Mouse (Mus musculus): Measurements from ENCODE around the gene Gm21750.
"Not testable (repeated sequence)": the region's sequence is repeated elsewhere in the genome, so short reads cannot be mapped to it uniquely, and the experiment has no call there.

The Gm21750 gene

GRCm38 (mm10) chr14:73660925-73661324 is at the start of gene Gm21750:
TSS of gene Gm21750 (plus strand) at chr14:73661225.
- not testable (repeated sequence) for DNase-seq

- not testable (repeated sequence) for DNase-seq
These were observed 46.1 kb upstream of the Gm21750 start for GRCm38 (mm10) chr14:73614961-73615360.

GRCm38 (mm10) chr14:73620880-73621279 is 40.1 kb upstream of the Gm21750 start:
- DNase-seq: no peak

- DNase-seq: no peak
These were observed 38.0 kb upstream of the Gm21750 start for GRCm38 (mm10) chr14:73622988-73623387.

- no peak for DNase-seq
These were observed 35.6 kb upstream of the Gm21750 start for GRCm38 (mm10) chr14:73625469-73625868.

- no peak for DNase-seq
These were observed 29.5 kb upstream of the Gm21750 start for GRCm38 (mm10) chr14:73631511-73631910.

GRCm38 (mm10) chr14:73632648-73633263 is 28.3 kb upstream of the Gm21750 start:
- peak; percentile 58 to 60 for DNase-seq

- DNase-seq: no peak
These were observed 26.7 kb upstream of the Gm21750 start for GRCm38 (mm10) chr14:73634356-73634755.

- no peak for DNase-seq
These were observed 23.6 kb upstream of the Gm21750 start for GRCm38 (mm10) chr14:73637460-73637859.

- no peak for DNase-seq
These were observed 10.8 kb upstream of the Gm21750 start for GRCm38 (mm10) chr14:73650179-73650578.

- no peak for DNase-seq
These were observed 9.1 kb downstream of the Gm21750 start for GRCm38 (mm10) chr14:73670091-73670490.

- no peak for DNase-seq
These were observed 26.7 kb downstream of the Gm21750 start for GRCm38 (mm10) chr14:73687726-73688125.

- no peak for DNase-seq
These were observed 27.4 kb downstream of the Gm21750 start for GRCm38 (mm10) chr14:73688427-73688826.

GRCm38 (mm10) chr14:73700256-73700655 is 39.2 kb downstream of the Gm21750 start:
- DNase-seq: no peak

- DNase-seq: no peak
These were observed 48.5 kb downstream of the Gm21750 start for GRCm38 (mm10) chr14:73709412-73710110.

All from cerebellum, postnatal 36 days (tissue).